Mouse (Mus musculus) left cerebral cortex, adult 2 months (tissue): ENCODE results near the gene Wwox. TPM values are rescaled to one million over a fixed set of nuclear protein-coding genes. Genes with fewer than 3 reads are reported as not detected.

ENCODE experiments used
- DNase-seq, 2 experiments: peaks; one replicate each; pipeline ENCODE4 v3.0.0; 2021 to 2022; ENCODE audit warnings: low spot score in 2 of 2, mixed read lengths in 1 of 2; ENCODE audit errors: extremely low spot score in 1 of 2
- H3K27ac ChIP-seq: fragments of 200-600 bp; 2 replicates; pipeline ENCODE4 v1.8.1; 2022
- H3K4me3 ChIP-seq: fragments of 200-600 bp; 2 replicates; pipeline ENCODE4 v1.8.1; 2022
- CTCF ChIP-seq: fragments of 200-600 bp; IDR thresholded peaks from 2 replicates; pipeline ENCODE4 v1.8.1; 2022; ENCODE audit warnings: antibody characterized with exemption, mild to moderate bottlenecking, moderate library complexity
- intact Hi-C: fragments of 180-260 bp; cut with DNase I; formaldehyde crosslinking; loops from one replicate; pipeline ENCODE4 v1.15.1; 2025
- total RNA-seq, 2 experiments: library from RNA; stranded (reverse); gene quantifications; 2 replicates each; pipeline ENCODE4 v1.2.3; 2021

Wwox gene
- total RNA-seq, 2 experiments from 2014 or later = 16.7 to 17.6 TPM

- TF ChIP-seq CTCF = no peak
- intact Hi-C loops = no loop called here
These were observed 115.5 kb downstream of the Wwox start for GRCm38 (mm10) chr8:114554966-114555365.

DNA sequence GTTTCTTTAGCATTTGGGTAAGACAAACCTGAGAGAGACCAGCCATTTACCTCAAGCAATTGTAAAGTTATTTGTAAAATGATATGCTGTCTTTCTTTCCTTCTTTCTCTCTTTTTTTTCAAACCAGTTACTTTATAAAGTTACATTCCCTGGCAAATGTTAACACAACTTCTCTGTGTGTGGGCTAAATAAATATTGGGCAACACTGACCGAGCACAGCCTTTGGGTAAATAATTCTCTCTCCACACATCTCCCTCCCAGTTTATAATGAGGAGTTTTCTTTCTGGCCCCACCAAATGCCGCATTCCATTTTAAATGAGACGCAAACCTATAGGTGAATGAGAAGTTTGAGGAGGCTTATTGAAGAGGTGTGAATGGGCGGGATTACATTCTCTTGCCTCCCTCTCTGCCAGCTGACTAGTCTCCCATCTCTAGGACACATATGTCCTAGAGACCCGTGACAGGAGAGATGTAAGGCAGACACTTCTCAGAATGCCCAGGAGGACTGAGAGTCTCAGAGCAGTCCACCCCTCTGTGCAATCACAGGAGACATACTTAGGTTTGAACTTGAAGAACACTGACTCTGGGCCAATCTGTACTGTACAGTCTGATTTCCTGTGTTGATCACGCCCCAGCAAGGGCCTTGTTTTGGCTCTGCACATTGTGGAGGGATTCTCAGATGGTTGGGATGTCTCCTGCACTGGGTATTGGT lies 116.2 kb downstream of the Wwox start:
- TF ChIP-seq CTCF = no peak
- H3K27ac ChIP-seq = no peak overlapping the region
- no peak overlapping the region for H3K4me3 ChIP-seq
- DNase-seq = no peak
- intact Hi-C loops = no loop called here

More at GRCm38 (mm10) chr8:114554966-114555365, 115.5 kb downstream of the Wwox start:
- DNase-seq = no peak
- Histone ChIP-seq H3K27ac (no peak overlapping the region), H3K4me3 (no peak overlapping the region)

DNA sequence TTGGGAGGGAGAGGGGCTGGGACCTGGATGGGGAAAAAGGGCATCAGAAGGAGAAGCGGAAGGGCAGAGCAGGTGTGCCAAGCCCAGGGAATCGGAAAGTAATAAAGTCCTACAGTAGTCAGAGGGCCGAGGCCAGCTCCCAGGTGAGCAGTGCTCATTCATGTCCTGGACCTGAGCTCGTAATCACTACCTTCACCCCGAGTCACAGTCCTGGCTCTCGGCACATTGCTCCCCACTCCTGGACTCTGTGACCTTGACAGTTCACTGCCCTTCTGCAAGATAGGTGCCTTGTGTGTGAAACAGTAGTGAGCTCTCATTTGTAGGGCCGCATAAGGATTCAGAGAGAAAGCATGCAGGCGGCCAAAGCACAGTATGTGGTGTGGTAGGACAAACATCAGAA lies 121.7 kb downstream of the Wwox start:
- intact Hi-C loops = no loop called here

GRCm38 (mm10) chr8:114562486-114562885 lies 123.0 kb downstream of the Wwox start:
- TF ChIP-seq CTCF = no peak
- intact Hi-C loops = no loop called here
- no peak overlapping the region for H3K4me3 ChIP-seq

More for the DNA sequence above, 121.7 kb downstream of the Wwox start:
- Histone ChIP-seq H3K27ac (no peak overlapping the region), H3K4me3 (no peak overlapping the region)
- no peak for TF ChIP-seq CTCF
- no peak for DNase-seq

GRCm38 (mm10) chr8:114563361-114563760 lies 123.9 kb downstream of the Wwox start:
- no peak for TF ChIP-seq CTCF
- Histone ChIP-seq H3K27ac (no peak overlapping the region), H3K4me3 (no peak overlapping the region)
- intact Hi-C loops = no loop called here
- DNase-seq = no peak

More at GRCm38 (mm10) chr8:114562486-114562885, 123.0 kb downstream of the Wwox start:
- no peak overlapping the region for H3K27ac ChIP-seq
- no peak for DNase-seq

- Histone ChIP-seq H3K27ac (no peak overlapping the region), H3K4me3 (no peak overlapping the region)
- no peak for DNase-seq
- TF ChIP-seq CTCF = no peak
- intact Hi-C loops = no loop called here
These were observed 124.6 kb downstream of the Wwox start for GRCm38 (mm10) chr8:114564036-114564435.

- no peak for DNase-seq
- H3K27ac ChIP-seq = no peak overlapping the region
- no peak overlapping the region for H3K4me3 ChIP-seq
- intact Hi-C loops = no loop called here
- no peak for TF ChIP-seq CTCF
These were observed 129.2 kb downstream of the Wwox start for GRCm38 (mm10) chr8:114568531-114569166.

- Histone ChIP-seq H3K27ac (no peak overlapping the region), H3K4me3 (no peak overlapping the region)
- no peak for DNase-seq
- TF ChIP-seq CTCF = no peak
- intact Hi-C loops = no loop called here
These were observed 133.7 kb downstream of the Wwox start for GRCm38 (mm10) chr8:114573014-114573746.

DNA sequence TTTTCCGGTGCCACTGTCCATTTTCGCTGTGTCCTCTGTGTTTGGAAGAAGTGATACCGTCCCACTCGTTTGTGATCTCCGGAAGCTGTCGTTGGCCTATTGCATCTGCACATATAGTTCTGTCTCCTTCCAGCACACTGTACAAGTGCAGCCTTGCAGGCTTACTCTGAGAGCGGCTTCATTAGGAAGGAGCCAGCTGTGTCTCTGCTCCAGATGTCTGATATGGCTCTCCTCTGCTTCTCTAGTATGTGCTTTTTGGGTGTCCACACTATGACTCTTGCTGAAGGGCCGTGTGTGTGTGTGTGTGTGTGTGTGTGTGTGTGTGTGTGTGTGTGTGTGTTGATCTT lies 134.3 kb downstream of the Wwox start:
- TF ChIP-seq CTCF = no peak
- H3K27ac ChIP-seq = no peak overlapping the region
- DNase-seq = no peak
- H3K4me3 ChIP-seq = no peak overlapping the region
- intact Hi-C loops = no loop called here

DNA sequence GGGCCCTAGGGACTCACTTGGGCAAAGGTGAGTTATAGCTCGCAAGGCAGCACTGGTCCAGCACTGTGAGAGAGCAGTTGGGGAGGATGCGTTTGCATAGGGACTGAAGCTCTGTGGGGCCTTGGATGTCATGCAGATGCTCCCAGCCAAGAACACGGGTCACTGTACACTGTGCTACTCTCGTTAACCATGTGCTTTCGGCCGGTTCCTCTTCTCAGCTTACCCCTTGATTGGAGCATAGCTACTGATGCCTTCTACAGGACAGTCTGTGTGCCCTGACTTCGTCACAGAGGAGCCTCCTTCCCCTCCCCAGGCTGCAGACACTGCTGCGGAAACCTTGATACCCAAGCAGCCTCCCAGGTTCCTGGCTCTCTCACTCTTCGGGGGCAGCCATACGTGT lies 139.8 kb downstream of the Wwox start:
- no peak for TF ChIP-seq CTCF
- Histone ChIP-seq H3K27ac (no peak overlapping the region), H3K4me3 (no peak overlapping the region)
- no peak for DNase-seq
- intact Hi-C loops = no loop called here

DNA sequence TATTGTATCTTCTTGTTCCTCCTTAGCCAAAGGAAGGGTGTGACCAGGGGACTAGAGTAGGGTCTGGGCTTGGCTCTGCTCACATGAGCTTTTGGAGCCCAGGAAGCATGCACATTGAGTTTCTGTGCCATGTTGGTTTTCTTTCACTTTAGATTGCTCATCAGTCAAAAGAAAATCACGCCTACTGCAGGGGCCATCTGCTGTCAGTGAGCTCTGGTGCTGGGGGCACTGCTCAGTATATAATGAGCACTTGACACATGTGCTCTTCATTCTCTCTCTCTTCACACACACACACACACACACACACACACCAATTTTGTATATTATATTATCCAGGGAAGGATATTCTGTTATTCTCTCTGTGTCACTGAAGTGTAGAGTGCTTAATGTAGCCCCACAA lies 141.2 kb downstream of the Wwox start:
- no peak for DNase-seq
- intact Hi-C loops = no loop called here
- H3K27ac ChIP-seq = no peak overlapping the region
- TF ChIP-seq CTCF = no peak
- no peak overlapping the region for H3K4me3 ChIP-seq

DNA sequence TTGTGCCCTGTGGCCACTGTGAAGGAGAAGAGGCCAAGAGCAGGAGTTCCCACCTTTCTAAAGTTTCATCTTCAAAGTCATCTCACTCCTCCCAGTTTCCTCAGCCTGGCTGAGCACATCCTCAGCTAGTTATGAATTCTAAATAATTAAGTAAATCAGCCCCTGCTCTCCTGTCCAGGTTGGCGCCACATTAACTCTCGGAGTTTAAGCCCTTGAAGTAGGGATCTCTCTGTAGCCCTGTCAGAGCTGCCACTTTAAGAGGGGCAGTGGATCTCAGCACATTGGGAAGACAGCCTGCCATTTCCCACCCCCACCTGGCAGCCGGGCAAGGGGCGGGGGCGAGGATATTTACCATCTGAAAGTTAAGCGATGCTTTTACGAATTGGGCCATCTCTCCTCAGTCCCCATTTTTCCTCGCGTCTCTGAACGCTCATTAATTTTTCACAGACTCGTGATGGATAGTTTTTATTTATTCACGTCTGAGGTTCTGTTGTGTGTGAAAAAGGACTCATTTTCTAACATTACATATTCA lies 150.9 kb downstream of the Wwox start:
- no peak for DNase-seq
- intact Hi-C loops = no loop called here
- Histone ChIP-seq H3K4me3 (no peak overlapping the region), H3K27ac (no peak overlapping the region)
- TF ChIP-seq CTCF = no peak
